Mouse (Mus musculus): Measurements from ENCODE around the gene Hist1h2af. TPM values are rescaled to one million over a fixed set of nuclear protein-coding genes. Genes with fewer than 3 reads are reported as not detected.
"Not testable (repeated sequence)": the region's sequence is repeated elsewhere in the genome, so short reads cannot be mapped to it uniquely, and the experiment has no call there.

The Hist1h2af gene
- polyA plus RNA-seq, 2 experiments, result 11.0 to 557 TPM

DNA sequence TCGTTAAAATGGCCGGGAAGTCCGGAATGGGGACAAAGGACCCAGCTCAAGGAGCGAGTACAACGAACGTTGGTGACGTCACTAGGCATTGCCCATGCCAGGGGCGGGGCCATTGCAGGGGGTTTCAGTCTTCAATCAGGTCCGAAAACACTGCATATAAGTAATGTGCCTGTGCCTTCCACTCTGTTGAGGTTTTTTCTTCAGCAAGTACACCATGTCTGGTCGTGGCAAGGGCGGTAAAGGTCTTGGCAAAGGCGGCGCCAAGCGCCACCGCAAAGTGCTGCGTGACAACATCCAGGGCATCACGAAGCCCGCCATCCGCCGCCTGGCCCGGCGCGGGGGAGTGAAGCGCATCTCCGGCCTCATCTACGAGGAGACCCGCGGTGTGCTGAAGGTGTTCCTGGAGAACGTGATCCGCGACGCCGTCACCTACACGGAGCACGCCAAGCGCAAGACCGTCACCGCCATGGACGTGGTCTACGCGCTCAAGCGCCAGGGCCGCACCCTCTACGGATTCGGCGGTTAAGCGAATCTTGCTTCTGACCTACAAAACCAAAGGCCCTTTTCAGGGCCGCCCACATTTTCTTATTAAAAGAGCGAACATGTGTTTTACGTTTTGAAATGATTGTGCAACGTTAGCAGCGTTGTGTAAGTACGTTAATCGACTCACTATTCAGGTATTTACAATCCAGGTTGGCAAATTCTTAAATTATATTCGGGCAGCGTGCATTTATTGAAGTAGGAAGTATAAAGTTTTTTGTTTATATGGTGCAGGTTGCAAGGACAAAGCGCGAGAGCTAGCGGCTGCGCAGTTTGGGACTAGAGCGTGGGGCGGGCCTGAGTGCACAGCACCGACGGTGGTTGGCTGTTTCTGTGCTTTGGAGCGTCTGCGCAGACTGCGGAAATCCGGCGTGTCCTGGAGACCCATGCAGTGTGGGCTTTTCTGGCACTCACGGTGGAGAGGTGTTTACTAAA is 2.5 kb upstream of the Hist1h2af start, which contains the start of gene Hist1h4h:
TSS of gene Hist1h4h (plus strand) at position 150 of the 975 bp plus-strand sequence.
- Histone ChIP-seq H3K36me3 (ENCODE audit: control insufficient read depth, insufficient read depth, low read length) (no peaks in the 10 kb centered on the region), H3K4me2 (replicated peaks; ENCODE audit: low read depth, low read length, severe bottlenecking) (peak within 1 kb of the TSS; percentile 49), H3K9ac (ENCODE audit: low read depth, low read length, severe bottlenecking) (peak within 1 kb of the TSS; percentile 76), H3K9me3 (ENCODE audit: control insufficient read depth, low read length) (no peaks in the 10 kb centered on the region), H3K27me3 (ENCODE audit: control insufficient read depth, insufficient read depth, low read length) (no peaks in the 10 kb centered on the region), H3K27ac (replicated peaks; ENCODE audit: low read depth, low read length) (peak within 1 kb of the TSS; percentile 99), H3K4me3 (replicated peaks; ENCODE audit: low read length) (peak within 1 kb of the TSS; percentile 55), H3K4me1 (ENCODE audit: control insufficient read depth, insufficient read depth, low read length) (peaks cover 24% of the 10 kb centered on the region)
- peak; percentile 98; the same call in 1 of the 2 replicates for TF ChIP-seq POLR2A (IDR thresholded peaks at IDR 0.05; ENCODE audit: borderline replicate concordance, extremely low read depth, insufficient read depth, insufficient read length)
- peak; percentile 74 for ATAC-seq (ENCODE audit: low FRiP score, low read depth)
- under 1% methylated on average over 50 of the region's 70 CpGs for WGBS
- DNase-seq (ENCODE audit: low spot score), result peak; percentile 99

DNA sequence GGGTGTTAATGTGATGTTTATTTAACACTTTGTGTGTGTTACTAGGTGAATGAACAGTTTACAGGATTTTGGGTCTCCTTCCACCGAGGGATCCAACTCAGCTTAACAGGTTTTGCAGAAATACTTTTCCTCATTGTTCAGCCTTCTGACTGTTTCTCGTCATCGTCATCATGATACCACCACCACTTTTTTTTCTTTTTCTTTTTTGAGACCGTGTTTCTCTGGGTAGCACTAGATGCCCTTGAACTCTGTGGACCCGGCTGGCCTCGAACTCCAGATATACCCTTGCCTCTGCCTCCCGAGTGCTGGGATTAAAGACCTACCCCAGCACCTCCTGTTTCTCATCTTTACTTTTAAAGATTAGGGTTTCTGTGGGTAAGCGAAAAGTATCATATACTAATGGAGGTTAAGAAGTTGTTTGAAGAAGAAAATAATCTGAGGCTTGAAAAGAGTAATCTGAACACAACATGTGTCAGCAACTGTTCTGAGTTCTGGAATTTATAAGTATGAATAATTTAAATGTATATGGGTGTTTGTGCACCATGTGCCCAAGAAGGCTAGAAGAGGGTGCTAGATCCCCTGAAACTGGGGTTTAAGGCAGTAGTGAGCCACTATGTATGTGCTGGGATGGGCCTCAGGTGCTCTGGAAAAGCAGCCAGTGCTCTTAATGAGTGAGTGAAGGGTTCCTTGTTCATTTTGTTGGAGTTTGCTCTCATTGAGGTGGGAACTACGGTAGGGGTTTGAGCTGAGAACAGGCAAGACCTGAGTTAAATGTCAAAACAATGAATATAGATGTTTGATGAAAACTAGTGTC is 1.2 kb upstream of the Hist1h2af start:
- TF ChIP-seq POLR2A (IDR thresholded peaks at IDR 0.05; ENCODE audit: borderline replicate concordance, extremely low read depth, insufficient read depth, insufficient read length), result no peak
- no peak for ATAC-seq (ENCODE audit: low FRiP score, low read depth)
- Histone ChIP-seq H3K4me1 (ENCODE audit: control insufficient read depth, insufficient read depth, low read length) (peaks cover 29% of the 10 kb centered on the region), H3K4me2 (replicated peaks; ENCODE audit: low read depth, low read length, severe bottlenecking) (peak overlapping the region; percentile 49), H3K4me3 (replicated peaks; ENCODE audit: low read length) (peak overlapping the region; percentile 55), H3K27ac (replicated peaks; ENCODE audit: low read depth, low read length) (peak overlapping the region; percentile 99), H3K36me3 (ENCODE audit: control insufficient read depth, insufficient read depth, low read length) (no peaks in the 10 kb centered on the region), H3K9me3 (ENCODE audit: control insufficient read depth, low read length) (no peaks in the 10 kb centered on the region), H3K9ac (ENCODE audit: low read depth, low read length, severe bottlenecking) (peak overlapping the region; percentile 76), H3K27me3 (ENCODE audit: control insufficient read depth, insufficient read depth, low read length) (no peaks in the 10 kb centered on the region)
- WGBS, result 18% methylated on average over 9 of the region's 9 CpGs
- DNase-seq (ENCODE audit: low spot score), result no peak

DNA sequence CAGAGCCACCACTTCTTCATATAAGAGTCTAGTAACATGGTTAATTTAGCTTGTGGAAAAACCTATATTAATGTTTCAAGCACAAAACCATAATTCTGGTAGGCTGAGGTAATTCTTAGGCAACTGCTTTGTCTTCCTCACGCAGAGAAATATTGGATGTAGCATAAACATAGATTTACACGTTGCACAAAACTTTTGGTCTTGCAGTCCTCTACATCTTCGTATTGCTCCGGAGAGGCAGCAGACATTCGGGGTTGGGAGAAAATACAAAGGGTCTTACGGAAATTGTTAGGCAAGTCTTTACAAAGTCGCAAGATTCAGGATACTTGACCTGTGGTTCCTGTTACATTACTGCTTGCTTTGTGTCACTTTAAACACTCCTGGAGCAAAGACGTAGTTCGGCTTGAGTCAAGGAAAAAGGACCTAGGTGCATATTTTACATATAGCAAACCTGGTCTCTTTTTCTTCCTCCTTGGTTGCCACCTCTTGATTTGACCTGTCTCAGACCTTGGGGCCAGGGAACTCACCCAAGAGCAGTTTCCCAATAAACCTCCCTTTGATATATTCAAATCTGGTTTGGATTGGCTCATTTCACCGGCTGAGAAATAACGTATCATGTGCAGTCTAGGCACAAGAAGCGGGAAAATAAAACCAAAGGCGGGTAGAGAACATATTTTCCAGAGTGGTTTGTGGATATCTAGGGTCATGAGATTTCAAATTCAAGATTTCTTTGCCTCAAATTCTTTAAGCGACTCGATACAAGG is 844 bp downstream of the Hist1h2af start:
- DNase-seq (ENCODE audit: low spot score) (no peak), ATAC-seq (ENCODE audit: low FRiP score, low read depth) (0 out of 2 replicates have a peak, but pooled peaks have one; percentile 5)
- Histone ChIP-seq H3K27me3 (ENCODE audit: control insufficient read depth, insufficient read depth, low read length) (no peaks in the 10 kb centered on the region), H3K4me1 (ENCODE audit: control insufficient read depth, insufficient read depth, low read length) (peaks cover 23% of the 10 kb centered on the region), H3K27ac (replicated peaks; ENCODE audit: low read depth, low read length) (peak overlapping the region; percentile 92), H3K4me3 (replicated peaks; ENCODE audit: low read length) (peak overlapping the region; percentile 55), H3K36me3 (ENCODE audit: control insufficient read depth, insufficient read depth, low read length) (no peaks in the 10 kb centered on the region), H3K4me2 (replicated peaks; ENCODE audit: low read depth, low read length, severe bottlenecking) (peak overlapping the region; percentile 49), H3K9ac (ENCODE audit: low read depth, low read length, severe bottlenecking) (peak overlapping the region; percentile 76), H3K9me3 (ENCODE audit: control insufficient read depth, low read length) (no peaks in the 10 kb centered on the region)
- TF ChIP-seq POLR2A (IDR thresholded peaks at IDR 0.05; ENCODE audit: borderline replicate concordance, extremely low read depth, insufficient read depth, insufficient read length), result 0 out of 2 replicates have a peak, but pooled peaks have one; percentile 29
- 1% methylated on average over 15 of the region's 15 CpGs for WGBS

DNA sequence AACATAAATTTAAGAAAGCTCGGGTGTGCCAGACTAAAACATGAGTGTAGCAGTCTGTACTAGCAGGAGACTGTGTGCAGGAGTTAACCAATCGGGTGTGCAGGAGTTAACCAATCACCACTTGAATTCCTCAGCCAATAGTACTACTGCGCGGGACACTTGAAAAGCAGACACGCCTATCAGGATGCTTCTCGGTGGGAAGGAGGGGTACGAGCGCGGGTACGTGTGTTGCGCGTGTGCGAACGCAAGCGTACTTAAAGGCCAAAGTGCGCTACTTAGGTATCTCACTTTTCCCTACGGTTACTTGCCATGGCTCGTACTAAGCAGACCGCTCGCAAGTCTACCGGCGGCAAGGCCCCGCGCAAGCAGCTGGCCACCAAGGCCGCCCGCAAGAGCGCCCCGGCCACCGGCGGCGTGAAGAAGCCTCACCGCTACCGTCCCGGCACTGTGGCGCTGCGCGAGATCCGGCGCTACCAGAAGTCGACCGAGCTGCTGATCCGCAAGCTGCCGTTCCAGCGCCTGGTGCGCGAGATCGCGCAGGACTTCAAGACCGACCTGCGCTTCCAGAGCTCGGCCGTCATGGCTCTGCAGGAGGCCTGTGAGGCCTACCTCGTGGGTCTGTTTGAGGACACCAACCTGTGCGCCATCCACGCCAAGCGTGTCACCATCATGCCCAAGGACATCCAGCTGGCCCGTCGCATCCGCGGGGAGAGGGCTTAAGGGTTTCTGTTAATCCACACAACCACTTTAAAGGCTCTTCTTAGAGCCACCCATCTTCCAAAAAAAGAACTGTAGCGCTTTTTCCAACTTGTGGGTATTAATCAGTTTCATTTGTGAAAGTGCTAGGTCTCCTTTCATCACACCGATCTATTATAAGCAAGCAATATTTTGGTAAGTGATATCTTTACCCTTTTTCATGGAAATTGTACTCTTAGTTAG is 1.7 kb downstream of the Hist1h2af start, which contains the start of gene Hist1h3g:
TSS of gene Hist1h3g (plus strand) at position 286 of the 939 bp plus-strand sequence.
- H3K27ac ChIP-seq (replicated peaks; ENCODE audit: low read depth, low read length), result peak within 1 kb of the TSS; percentile 92
- H3K9ac ChIP-seq (ENCODE audit: low read depth, low read length, severe bottlenecking), result peak within 1 kb of the TSS; percentile 76
- DNase-seq (ENCODE audit: low spot score), result peak; percentile 98
- peak within 1 kb of the TSS; percentile 49 for H3K4me2 ChIP-seq (replicated peaks; ENCODE audit: low read depth, low read length, severe bottlenecking)
- H3K27me3 ChIP-seq (ENCODE audit: control insufficient read depth, insufficient read depth, low read length); H3K36me3 ChIP-seq (ENCODE audit: control insufficient read depth, insufficient read depth, low read length); H3K9me3 ChIP-seq (ENCODE audit: control insufficient read depth, low read length): not testable (repeated sequence)
- H3K4me3 ChIP-seq (replicated peaks; ENCODE audit: low read length), result peak within 1 kb of the TSS; percentile 55
- ATAC-seq (ENCODE audit: low FRiP score, low read depth), result peak; percentile 88
- peak; percentile 73; the same call in 1 of the 2 replicates for TF ChIP-seq POLR2A (IDR thresholded peaks at IDR 0.05; ENCODE audit: borderline replicate concordance, extremely low read depth, insufficient read depth, insufficient read length)
- under 1% methylated on average over 26 of the region's 62 CpGs for WGBS
- H3K4me1 ChIP-seq (ENCODE audit: control insufficient read depth, insufficient read depth, low read length), result peaks cover 23% of the 10 kb centered on the region
